ENCODE assay signal across 25 mouse cellular contexts in genomic region chr13:73793171-73793570, GRCm38 (mm10). TPM values are rescaled to one million over a fixed set of nuclear protein-coding genes. Genes with fewer than 3 reads are reported as not detected.
"Had no signal": no experiment of that assay in that cellular context is flagged by ENCODE, and none has a peak within 500 bp of the region (broad histone marks: within the 10 kb centered on the region; RNA-seq: fewer than 3 reads in every experiment).

No protein-coding gene starts in this region.

- H3K9ac ChIP-seq: heart, embryonic 13.5 days; heart, embryonic 15.5 days; hindbrain, embryonic 12.5 days; hindbrain, embryonic 14.5 days; intestine, embryonic 15.5 days; limb, embryonic 12.5 days; liver, embryonic 13.5 days; liver, embryonic 15.5 days; liver, postnatal 0 days had no signal

- DNase-seq: gastrocnemius, postnatal 10 days; gastrocnemius, postnatal 36 days; heart, adult 18-20 months; heart, postnatal 4 days; kidney, adult 18-20 months; kidney, adult 8-10 months; kidney, postnatal 10 days; kidney, postnatal 25 days; kidney, postnatal 4 days; liver; liver, embryonic 13.5 days; liver, postnatal 0 days had no signal

- H3K27me3 ChIP-seq: heart, embryonic 13.5 days; heart, embryonic 15.5 days; hindbrain, embryonic 12.5 days; intestine, embryonic 15.5 days; limb, embryonic 12.5 days; liver, embryonic 13.5 days; liver, embryonic 15.5 days had no signal

- H3K4me1 ChIP-seq: heart, embryonic 10.5 days; heart, embryonic 13.5 days; heart, embryonic 15.5 days; hindbrain, embryonic 10.5 days; hindbrain, embryonic 12.5 days; intestine, embryonic 15.5 days; limb, embryonic 10.5 days; limb, embryonic 12.5 days; liver, embryonic 13.5 days; liver, embryonic 15.5 days had no signal

- H3K9me3 ChIP-seq: heart, embryonic 10.5 days; heart, embryonic 13.5 days; heart, embryonic 15.5 days; hindbrain, embryonic 10.5 days; hindbrain, embryonic 12.5 days; intestine, embryonic 15.5 days; limb, embryonic 10.5 days; limb, embryonic 12.5 days; liver, embryonic 13.5 days; liver, embryonic 15.5 days had no signal

- H3K4me3 ChIP-seq: heart, embryonic 10.5 days; heart, embryonic 13.5 days; heart, embryonic 15.5 days; hindbrain, embryonic 10.5 days; hindbrain, embryonic 12.5 days; intestine, embryonic 15.5 days; layer of hippocampus, adult 2 months; left cerebral cortex, adult 2 months; limb, embryonic 10.5 days; limb, embryonic 12.5 days; liver, embryonic 13.5 days; liver, embryonic 15.5 days had no signal

- H3K27ac ChIP-seq: heart, embryonic 10.5 days; heart, embryonic 13.5 days; heart, embryonic 15.5 days; hindbrain, embryonic 10.5 days; hindbrain, embryonic 12.5 days; hindbrain, embryonic 14.5 days; intestine, embryonic 15.5 days; layer of hippocampus, adult 2 months; left cerebral cortex, adult 2 months; limb, embryonic 10.5 days; limb, embryonic 12.5 days; liver, embryonic 13.5 days; liver, embryonic 15.5 days had no signal

RNA-seq across cellular contexts. Expression of gene Nkd2, which starts 54.3 kb away (rescaled TPM):
- total RNA-seq: granulocyte monocyte progenitor cell, adult 5-6 weeks had no signal
